Mouse (Mus musculus) liver, postnatal 0 days (tissue): ENCODE measurements around the gene Eya4. TPM values are rescaled to one million over a fixed set of nuclear protein-coding genes. Genes with fewer than 3 reads are reported as not detected.

ENCODE experiments used
- ATAC-seq: fragments of 200-750 bp; cut with Nextera tagmentation; 2 replicates; pipeline ENCODE4 v1.8.0; 2017; ENCODE audit warnings: mild to moderate bottlenecking, moderate library complexity
- DNase-seq: peaks from one replicate; pipeline ENCODE4 v3.0.0-alpha.2; 2016
- H3K27ac ChIP-seq: fragments of 300-500 bp; sonication (generic); 2 replicates; pipeline ENCODE4 v1.5.1; 2014; ENCODE audit warnings: antibody characterized with exemption, moderate library complexity, mild to moderate bottlenecking, low read depth
- H3K27me3 ChIP-seq: fragments of 300-500 bp; sonication (generic); 2 replicates; pipeline ENCODE4 v1.6.1; 2014; ENCODE audit warnings: low read length, control low read depth, mixed read lengths; ENCODE audit not compliant: insufficient read depth
- H3K36me3 ChIP-seq: fragments of 300-500 bp; sonication (generic); replicated peaks from 2 replicates; pipeline ENCODE4 v1.6.1; 2014; ENCODE audit warnings: mild to moderate bottlenecking, control low read depth, low read length, moderate library complexity, mixed read lengths; ENCODE audit not compliant: insufficient read depth
- H3K4me1 ChIP-seq: fragments of 300-500 bp; sonication (generic); 2 replicates; pipeline ENCODE4 v1.6.1; 2014; ENCODE audit warnings: antibody characterized with exemption, mild to moderate bottlenecking, control low read depth; ENCODE audit not compliant: insufficient read depth
- H3K4me2 ChIP-seq: fragments of 300-500 bp; sonication (generic); 2 replicates; pipeline ENCODE4 v1.6.1; 2014; ENCODE audit warnings: low read depth, mild to moderate bottlenecking, low read length, moderate library complexity, mixed read lengths
- H3K4me3 ChIP-seq: fragments of 300-500 bp; sonication (generic); 2 replicates; pipeline ENCODE4 v1.5.1; 2014; ENCODE audit warnings: low read depth, low read length
- H3K9ac ChIP-seq: fragments of 300-500 bp; sonication (generic); replicated peaks from 2 replicates; pipeline ENCODE4 v1.6.1; 2014; ENCODE audit warnings: mild to moderate bottlenecking, moderate library complexity
- H3K9me3 ChIP-seq: fragments of 300-500 bp; sonication (generic); 2 replicates; pipeline ENCODE4 v1.6.1; 2016; ENCODE audit warnings: mild to moderate bottlenecking, control low read depth, low read length, mixed read lengths
- CTCF ChIP-seq: sonication (generic); IDR thresholded peaks from 2 replicates; pipeline ENCODE4 v1.5.1; 2016; ENCODE audit warnings: antibody characterized with exemption, low read depth
- EP300 ChIP-seq: IDR thresholded peaks from 2 replicates; pipeline ENCODE4 v1.6.1; 2016; ENCODE audit warnings: antibody characterized with exemption, low read depth, mild to moderate bottlenecking
- WGBS: fragments of 180-500 bp; shearing (Covaris S2); extraction: QIAGEN DNeasy Blood & Tissue Kit; methylation state at CpG from one replicate; pipeline ENCODE4 v1.1.7; 2014; ENCODE audit not compliant: insufficient replicate concordance; 5-methylcytosine and 5-hydroxymethylcytosine counted together
- polyA plus RNA-seq: library from polyadenylated mRNA; unstranded; fragments of >200 nt; fragmentation: Nextera tagmentation; extraction: Ambion mirVana; gene quantifications from 2 replicates; pipeline ENCODE4 v1.2.1, GENCODE M21; 2015

The Eya4 gene
- polyA plus RNA-seq, 1 experiment from 2014 or later, result 0.12 TPM

DNA sequence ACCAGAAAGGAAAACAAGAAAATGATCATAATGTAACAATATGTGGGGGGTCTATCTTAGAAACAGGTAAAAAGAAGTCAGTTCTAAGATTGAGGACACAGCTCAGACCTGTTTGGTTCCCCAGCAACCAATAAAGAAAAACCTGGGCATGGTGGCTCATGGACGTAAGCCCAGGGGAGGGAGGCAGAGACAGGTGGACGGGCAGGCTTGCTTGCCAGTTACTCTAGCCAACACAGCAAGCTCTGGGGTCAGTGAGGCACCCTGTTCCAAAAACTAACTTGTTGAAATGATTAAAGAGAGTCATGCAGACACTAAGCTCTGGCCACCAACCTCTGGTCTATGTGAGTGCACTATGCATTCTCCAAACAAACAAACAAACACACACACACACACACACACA is 139.2 kb downstream of the Eya4 start:
- no peaks in the 10 kb centered on the region for H3K4me1 ChIP-seq
- ATAC-seq, result no peak
- WGBS, result 79% methylated on average over 2 of the region's 2 CpGs

DNA sequence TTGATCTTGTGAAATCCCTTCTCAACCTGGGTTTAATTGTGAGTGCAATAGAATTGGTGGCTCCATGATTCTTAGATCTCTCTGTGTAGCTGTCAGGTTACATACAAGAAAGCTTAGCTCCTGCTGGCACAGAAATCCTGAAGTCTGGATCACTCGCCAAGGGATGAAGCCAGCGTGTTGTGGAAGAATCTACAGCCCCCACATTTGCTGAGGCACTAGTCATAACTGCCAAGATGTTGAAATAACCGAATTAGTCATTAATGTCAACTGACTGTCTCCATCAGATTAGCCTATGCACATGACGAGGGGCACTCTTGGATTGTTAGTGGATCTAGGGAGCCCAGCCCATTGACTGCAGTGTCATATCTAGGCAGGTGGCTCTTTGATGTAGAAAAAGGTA is 146.7 kb downstream of the Eya4 start:
- H3K9ac ChIP-seq, result no peak overlapping the region
- no peaks in the 10 kb centered on the region for H3K36me3 ChIP-seq
- H3K4me3 ChIP-seq, result no peak overlapping the region
- no peak for DNase-seq
- WGBS, result 59% methylated on average over 4 of the region's 4 CpGs
- H3K4me1 ChIP-seq, result no peaks in the 10 kb centered on the region
- ATAC-seq, result no peak
- H3K4me2 ChIP-seq, result no peak overlapping the region
- no peak for TF ChIP-seq CTCF
- no peak for TF ChIP-seq EP300
- no peak overlapping the region for H3K27ac ChIP-seq
- no peaks in the 10 kb centered on the region for H3K27me3 ChIP-seq
- H3K9me3 ChIP-seq, result no peaks in the 10 kb centered on the region

More for the DNA sequence above, 139.2 kb downstream of the Eya4 start:
- Histone ChIP-seq H3K4me2 (no peak overlapping the region), H3K4me3 (no peak overlapping the region), H3K27ac (no peak overlapping the region), H3K9me3 (no peaks in the 10 kb centered on the region), H3K27me3 (no peaks in the 10 kb centered on the region), H3K9ac (no peak overlapping the region), H3K36me3 (no peaks in the 10 kb centered on the region)
- TF ChIP-seq EP300 (no peak), CTCF (no peak)
- DNase-seq, result no peak

DNA sequence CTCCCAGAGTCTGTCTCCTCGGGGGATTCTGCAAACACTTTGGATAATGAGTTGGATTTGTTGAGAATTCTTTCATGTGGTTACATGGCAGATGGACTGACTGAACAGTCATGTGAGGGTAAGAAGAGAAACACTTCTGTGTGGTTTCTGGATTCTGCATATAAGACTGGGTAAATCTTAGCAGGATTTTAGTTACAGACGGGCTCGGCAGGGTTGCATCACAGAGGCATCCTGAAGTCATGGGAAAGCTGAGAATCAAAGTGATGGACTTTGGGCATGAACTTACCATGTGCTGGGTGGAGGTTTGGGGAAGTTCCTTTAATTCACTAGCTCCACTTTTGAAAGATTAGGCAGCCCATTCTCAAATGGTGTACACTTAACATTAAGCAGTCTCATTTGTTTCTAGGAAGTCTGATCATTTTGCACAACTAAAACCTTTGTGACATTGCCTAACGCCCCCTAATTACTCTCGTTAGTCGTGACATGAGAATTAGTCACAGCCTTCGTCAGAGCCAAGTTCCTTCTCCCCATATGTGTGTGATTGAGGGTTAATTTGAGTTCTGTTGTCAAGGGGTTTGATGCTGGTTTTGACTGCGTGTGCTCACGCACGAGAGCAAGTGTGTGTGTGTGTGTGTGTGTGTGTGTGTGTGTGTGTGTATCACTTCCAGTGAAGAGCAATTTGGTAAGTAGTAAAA is 147.3 kb downstream of the Eya4 start:
- no peaks in the 10 kb centered on the region for H3K36me3 ChIP-seq
- no peak for ATAC-seq
- H3K4me3 ChIP-seq, result no peak overlapping the region
- WGBS, result 70% methylated on average over 10 of the region's 10 CpGs
- no peak overlapping the region for H3K9ac ChIP-seq
- H3K27ac ChIP-seq, result no peak overlapping the region
- no peaks in the 10 kb centered on the region for H3K9me3 ChIP-seq
- no peak for DNase-seq
- H3K4me1 ChIP-seq, result no peaks in the 10 kb centered on the region
- TF ChIP-seq CTCF (no peak), EP300 (no peak)
- H3K4me2 ChIP-seq, result no peak overlapping the region
- H3K27me3 ChIP-seq, result no peaks in the 10 kb centered on the region

DNA sequence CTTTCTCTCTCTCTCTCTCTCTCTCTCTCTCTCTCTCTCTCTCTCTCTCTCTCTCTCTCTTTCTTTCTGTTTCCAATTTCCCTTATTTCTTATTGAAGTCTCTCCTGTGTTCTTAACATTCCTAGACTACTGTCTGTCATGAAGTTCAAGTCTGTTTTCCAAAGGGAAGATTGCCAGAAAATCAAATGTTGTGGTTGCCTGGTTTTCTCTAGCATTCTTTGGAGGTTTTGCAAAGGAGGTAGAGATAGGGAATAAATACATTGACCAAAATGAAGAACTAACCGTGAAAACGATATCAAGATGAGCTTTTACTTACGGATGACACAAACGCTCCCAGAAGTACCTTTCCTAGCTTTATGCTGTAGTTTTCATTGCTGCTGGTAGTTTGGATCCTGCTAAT is 148.0 kb downstream of the Eya4 start:
- TF ChIP-seq EP300 (no peak), CTCF (no peak)
- no peak overlapping the region for H3K27ac ChIP-seq
- 73% methylated on average over 4 of the region's 4 CpGs for whole genome bisulfite sequencing

GRCm38 (mm10) chr10:23198251-23198650 is 152.3 kb downstream of the Eya4 start:
- 65% methylated on average over 5 of the region's 5 CpGs for WGBS
- Histone ChIP-seq H3K4me1 (no peaks in the 10 kb centered on the region), H3K27me3 (no peaks in the 10 kb centered on the region), H3K4me2 (no peak overlapping the region), H3K4me3 (no peak overlapping the region), H3K9ac (no peak overlapping the region), H3K27ac (no peak overlapping the region), H3K9me3 (no peaks in the 10 kb centered on the region), H3K36me3 (no peaks in the 10 kb centered on the region)
- TF ChIP-seq EP300 (no peak), CTCF (no peak)
- ATAC-seq (no peak), DNase-seq (no peak)

More for the DNA sequence above, 148.0 kb downstream of the Eya4 start:
- Histone ChIP-seq H3K36me3 (no peaks in the 10 kb centered on the region), H3K9me3 (no peaks in the 10 kb centered on the region), H3K4me1 (no peaks in the 10 kb centered on the region), H3K4me3 (no peak overlapping the region), H3K4me2 (no peak overlapping the region), H3K9ac (no peak overlapping the region), H3K27me3 (no peaks in the 10 kb centered on the region)
- DNase-seq (no peak), ATAC-seq (no peak)

- Histone ChIP-seq H3K4me1 (no peaks in the 10 kb centered on the region), H3K27me3 (no peaks in the 10 kb centered on the region), H3K27ac (no peak overlapping the region), H3K4me2 (no peak overlapping the region), H3K9ac (no peak overlapping the region), H3K9me3 (no peaks in the 10 kb centered on the region), H3K36me3 (no peaks in the 10 kb centered on the region), H3K4me3 (no peak overlapping the region)
- ATAC-seq (no peak), DNase-seq (no peak)
- 79% methylated on average over 4 of the region's 4 CpGs for whole genome bisulfite sequencing
- TF ChIP-seq EP300, result no peak
- TF ChIP-seq CTCF, result no peak
These were observed 154.2 kb downstream of the Eya4 start for GRCm38 (mm10) chr10:23196336-23196735.

DNA sequence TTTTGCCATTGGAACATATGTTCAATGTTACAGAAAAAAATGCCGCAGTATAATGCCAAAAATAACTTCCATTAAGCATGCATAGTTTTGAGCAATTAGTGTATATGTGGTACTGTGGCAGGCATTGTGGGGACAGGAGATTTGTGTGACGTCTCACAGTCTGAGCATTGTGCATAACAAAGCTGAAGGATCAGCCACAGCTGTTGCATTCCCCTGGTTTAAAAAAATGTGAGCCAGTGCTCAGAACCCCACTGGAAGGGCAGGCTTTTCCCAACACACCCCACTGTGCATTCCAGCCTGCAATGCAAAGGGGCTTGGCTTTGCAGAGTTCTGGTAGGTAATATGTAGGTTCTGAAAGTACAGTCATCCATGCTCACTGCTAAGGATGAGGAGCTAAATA is 155.2 kb downstream of the Eya4 start:
- Histone ChIP-seq H3K4me2 (no peak overlapping the region), H3K9me3 (no peaks in the 10 kb centered on the region), H3K36me3 (no peaks in the 10 kb centered on the region), H3K9ac (no peak overlapping the region), H3K27me3 (no peaks in the 10 kb centered on the region), H3K27ac (no peak overlapping the region), H3K4me3 (no peak overlapping the region), H3K4me1 (no peaks in the 10 kb centered on the region)
- DNase-seq, result no peak
- no peak for ATAC-seq
- 77% methylated on average over 2 of the region's 2 CpGs for WGBS
- TF ChIP-seq EP300 (no peak), CTCF (no peak)
